Mouse (Mus musculus) C2C12 (cell line): ENCODE results near the gene Smim27.

Experiments used
- CTCF ChIP-seq: IDR thresholded peaks from one replicate; pipeline ENCODE4 v1.5.1; 2011; ENCODE audit not compliant: control insufficient read depth, insufficient read depth, insufficient read length
- MAX ChIP-seq: IDR thresholded peaks from one replicate; pipeline ENCODE4 v1.6.1; 2011; ENCODE audit warnings: mild to moderate bottlenecking, control low read depth
- USF1 ChIP-seq: IDR thresholded peaks from one replicate; pipeline ENCODE4 v1.6.1; 2011; ENCODE audit warnings: low read depth, mild to moderate bottlenecking, control low read depth, moderate library complexity

DNA sequence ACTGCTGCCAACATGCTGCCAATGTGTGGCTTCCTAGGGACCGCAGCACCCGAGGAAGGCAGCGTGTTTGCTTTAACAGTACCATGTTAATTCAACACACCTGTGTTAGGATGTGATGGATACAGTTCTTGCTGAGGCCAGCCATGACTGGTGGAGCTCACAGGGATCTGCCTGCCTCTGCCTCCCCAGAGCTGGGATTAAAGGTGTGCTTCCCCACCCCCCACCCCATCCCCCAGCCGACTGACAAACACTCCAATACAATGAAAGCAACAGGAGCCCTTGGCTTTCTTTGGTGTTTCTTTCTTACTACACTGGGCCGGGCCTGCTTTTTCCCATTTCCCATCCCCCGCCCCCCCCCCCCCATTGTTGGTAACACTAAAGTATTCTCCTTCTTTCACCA lies 35.1 kb upstream of the Smim27 start:
- TF ChIP-seq CTCF (no peak), USF1 (no peak), MAX (no peak)
